Mouse (Mus musculus): ENCODE measurements around the gene Mmrn2. TPM values are rescaled to one million over a fixed set of nuclear protein-coding genes. Genes with fewer than 3 reads are reported as not detected.

Gene Mmrn2
- not detected for polyA plus RNA-seq (2017; shearing (Covaris generic))

DNA sequence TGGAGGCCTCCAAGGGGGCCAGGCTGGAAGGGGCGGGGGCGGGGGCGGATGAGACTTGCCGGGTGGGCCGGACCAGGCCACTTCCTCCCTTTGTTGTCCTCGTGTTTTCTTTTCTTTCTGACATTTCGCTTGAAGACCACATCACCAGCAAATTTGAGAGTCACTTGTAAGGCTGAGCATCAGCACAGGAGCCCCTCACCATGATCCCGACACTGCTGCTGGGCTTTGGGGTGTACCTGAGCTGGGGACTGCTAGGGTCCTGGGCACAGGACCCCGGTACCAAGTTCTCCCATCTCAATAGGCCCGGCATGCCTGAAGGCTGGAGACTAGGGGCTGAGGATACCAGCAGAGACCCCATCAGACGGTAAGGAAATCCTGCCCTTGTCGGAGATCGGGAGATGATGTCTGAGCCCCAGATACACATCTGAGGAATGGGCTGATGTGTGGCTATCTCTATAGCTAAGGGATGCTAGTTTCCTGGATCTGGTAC, at the start of gene Mmrn2:
TSS of gene Mmrn2 (plus strand) at position 51 of the 490 bp plus-strand sequence.
- ATAC-seq = no peak

DNA sequence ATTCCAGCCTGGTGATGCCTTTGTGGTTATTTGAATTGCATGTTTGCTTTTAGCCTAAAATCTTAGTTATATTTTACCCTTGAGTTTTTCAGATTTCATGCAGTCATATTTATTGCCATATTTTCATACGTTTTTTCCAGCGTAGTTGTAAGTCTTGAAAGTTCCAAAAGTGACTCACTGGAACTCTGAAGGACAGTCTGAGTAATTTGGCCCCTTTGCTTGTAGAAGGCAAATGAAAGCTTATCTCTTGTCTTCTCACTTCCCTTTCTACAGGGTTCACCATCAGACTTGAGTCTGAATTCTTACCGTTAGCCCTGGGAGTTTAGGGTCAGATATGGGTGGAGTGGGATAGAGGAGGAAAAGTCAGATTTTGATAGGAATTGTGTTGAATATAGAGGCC, 48.7 kb upstream of the Mmrn2 start:
- ATAC-seq = no peak

DNA sequence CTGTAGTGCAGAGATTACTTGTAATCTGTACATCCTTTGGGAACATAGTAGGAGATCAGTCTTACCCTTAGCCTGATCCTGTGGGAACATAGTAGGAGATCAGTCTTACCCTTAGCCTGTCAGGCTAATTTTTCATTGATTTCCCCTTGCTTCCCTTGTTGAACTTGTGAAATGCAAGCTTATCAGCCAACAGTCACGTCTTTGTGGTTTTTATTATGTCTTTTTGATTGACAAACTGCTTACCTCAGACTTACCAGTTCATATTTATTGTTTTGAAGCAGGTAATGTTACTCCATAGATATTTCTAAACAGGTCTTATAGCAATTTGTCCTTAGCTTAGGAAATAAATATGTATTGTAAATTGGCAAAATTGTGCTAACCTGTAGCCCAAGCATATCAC, 47.6 kb upstream of the Mmrn2 start:
- no peak for ATAC-seq

DNA sequence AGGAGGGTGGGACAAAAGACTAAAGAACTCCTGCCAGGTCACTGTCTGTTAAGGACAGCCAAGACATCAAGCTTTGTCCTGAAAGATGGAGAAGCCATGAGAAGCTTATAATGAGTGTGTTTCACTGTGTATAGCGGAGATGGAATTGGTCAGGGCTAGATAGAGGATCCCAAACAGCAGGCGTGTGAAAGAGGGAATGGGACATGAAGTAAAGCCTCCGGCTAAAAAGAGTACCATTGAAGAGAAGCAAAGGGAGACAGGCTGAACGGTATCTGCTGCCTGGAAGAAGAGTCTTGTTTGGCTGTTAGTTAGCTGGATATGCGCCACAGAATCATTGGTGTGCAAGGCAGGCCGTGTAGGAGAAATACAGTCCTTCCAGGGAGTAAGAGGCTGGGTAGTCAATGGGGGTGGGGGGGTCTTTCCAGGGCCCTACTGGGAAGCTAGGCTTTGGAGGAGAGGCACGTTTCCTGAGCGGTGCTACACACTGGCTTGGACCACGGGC, 44.6 kb upstream of the Mmrn2 start:
- ATAC-seq = no peak

DNA sequence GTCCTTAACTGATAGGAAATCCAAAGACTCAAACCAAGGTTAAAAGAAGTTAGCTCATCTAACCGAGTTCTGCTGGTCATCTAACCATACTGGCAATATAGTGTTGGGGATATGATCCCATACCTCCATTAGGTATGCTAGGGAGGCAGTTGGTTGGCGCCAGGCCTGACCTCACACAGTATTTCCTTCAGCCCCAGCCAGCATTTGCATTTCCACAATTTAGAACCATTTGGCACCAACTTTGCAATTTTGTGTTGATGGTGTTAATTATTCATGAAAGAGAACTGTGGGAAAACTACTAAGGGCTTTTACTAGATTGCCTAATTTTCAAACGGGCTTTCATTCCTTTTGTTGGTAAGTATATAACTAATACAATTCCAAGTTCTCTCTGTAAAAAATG, 43.4 kb upstream of the Mmrn2 start:
- ATAC-seq = no peak

DNA sequence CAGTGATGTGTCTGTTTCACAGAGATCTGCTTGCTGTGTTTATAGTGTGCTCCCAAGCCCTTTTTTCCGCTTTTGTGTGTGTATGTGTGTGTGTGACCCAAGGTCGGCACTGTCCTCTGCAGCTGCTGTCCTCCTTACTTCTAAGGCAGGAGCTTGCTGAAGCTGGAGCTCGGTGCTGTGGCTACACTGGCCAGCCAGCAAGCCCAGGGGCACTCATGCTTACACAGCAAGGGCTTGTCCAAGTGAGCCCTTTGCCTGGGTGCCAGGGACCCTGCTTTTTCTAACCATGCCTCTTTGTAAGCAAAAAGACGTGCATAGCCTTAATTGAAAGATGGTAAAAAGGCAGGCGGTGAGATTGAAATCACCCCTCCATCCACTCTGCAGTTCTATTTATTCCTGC, 42.8 kb upstream of the Mmrn2 start:
- ATAC-seq = no peak

DNA sequence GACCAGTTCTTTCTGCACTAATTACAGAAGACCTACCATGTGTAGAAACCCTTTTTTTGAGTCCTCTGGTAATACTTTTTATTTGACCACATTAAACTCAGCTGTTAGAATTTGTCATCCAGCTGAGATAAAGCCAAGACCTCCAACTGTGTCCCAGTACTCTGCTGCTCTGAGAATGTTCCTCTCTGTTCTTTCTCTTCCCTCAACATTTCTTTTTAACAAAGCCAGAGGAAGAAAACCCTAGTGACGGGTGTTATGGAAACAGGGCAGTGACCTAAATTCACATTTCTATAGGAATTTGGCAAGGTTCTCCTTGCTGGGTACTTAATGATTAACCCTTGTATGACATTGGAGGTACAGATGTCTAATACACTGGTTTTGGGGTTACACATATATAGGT, 35.8 kb upstream of the Mmrn2 start:
- ATAC-seq = no peak

DNA sequence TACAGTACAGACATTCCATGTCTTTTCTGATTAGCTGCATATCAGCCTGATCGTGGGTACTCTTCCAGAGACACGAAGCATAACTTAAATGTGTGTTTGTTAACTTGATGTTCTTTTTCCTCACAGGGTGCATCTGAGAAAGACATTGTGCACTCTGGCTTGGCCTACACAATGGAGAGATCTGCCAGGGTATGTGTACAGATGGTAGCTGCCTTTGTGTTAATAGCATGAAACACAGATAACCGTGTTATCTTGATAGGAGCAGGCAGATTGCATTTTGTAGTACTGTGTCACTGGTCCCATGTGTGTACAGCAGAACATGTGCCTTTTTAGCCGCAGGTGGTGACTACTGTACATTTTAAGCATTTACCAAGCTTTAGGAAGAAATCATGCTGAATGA, 33.3 kb upstream of the Mmrn2 start:
- ATAC-seq = no peak

DNA sequence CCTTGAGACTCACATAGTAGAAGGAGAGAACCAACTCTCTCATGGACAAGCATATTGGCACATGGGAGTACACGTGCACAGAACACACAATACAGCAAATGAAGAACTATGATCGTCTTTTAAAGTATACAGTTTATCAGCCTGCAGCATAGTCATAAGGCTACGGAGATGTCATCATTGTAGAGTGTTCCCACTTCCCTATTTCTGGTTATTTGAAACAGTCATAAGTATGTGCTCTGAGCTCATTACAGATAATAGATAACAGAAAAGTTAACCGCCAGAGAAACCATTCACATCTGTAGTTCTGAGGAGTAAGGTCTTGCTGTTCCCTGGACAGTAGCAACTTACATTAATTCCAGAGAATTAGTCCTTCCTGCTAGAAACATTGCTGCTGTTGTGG, 32.2 kb upstream of the Mmrn2 start:
- ATAC-seq = no peak

DNA sequence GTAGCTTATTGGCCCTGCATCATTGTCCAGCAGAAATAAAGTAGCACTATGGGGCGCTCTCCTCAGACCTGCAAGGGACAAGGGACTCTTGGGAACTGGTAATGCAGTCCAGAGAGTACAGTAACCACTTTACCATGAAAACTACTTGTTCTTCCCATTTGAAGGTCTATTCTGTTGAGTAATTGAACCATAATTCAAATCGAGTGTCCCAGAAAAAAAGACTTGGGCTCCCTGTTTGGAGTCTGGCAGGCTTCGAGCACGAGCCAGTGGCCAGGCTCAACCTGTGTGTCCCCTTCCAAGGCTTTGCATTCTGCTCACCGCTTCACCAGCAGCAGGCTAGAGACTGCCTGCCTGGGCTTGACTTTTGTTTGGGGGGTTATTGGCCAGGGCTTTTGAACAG, 30.9 kb upstream of the Mmrn2 start:
- ATAC-seq = no peak

DNA sequence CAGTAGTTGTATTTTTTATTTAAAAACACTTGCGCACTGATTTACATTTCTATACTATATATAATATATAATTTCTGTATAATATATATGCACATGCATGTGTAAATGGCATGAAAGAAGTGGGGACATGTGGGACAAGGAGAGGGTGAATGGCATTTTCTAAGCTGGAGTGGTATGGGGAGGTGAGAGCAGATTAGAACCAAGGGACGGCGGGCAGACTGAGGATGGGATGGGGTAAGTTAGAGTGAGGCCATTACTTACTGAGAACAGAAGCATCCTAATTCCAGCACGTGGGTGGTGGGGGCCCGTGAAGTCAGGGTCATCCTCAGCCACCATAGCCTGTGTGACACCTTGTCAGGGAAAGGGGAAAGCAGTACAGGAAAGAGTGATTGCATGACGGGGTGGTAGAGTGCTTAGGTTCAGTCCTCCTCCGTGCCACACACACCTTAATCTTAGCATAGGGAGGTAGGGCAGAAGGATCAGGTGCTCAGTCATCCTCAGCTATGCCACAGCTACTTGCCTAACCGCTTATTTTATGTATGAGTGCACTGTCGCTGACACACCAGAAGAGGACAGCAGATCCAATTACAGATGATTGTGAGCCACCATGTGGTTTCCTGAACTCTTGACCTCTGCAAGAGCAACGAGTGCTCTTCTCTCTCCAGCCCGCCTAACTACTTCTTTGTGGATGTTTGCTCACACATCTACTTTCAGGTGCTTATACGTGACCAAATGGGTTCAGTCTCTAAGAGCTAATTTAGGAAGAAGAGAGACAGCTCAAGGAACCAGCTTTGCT, 29.3 kb upstream of the Mmrn2 start:
- no peak for ATAC-seq

DNA sequence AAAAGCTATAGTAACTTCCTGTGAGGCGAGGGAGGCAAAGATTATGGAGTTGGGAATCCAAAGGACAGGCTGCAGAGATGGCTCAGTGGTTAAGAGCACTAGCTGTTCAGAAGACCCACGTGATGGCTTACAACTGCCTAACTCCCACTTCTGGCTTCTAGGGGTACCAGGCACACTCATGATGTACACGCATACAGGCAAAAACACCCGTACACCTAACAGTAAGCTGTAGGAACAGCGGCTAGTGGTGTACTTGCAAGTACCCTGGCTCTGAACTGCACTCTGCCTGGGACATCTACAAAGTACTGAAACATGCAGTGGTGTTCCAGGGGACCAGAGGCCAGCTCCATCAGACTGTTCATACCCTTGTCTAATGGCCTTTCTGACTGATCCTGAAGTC, 28.2 kb upstream of the Mmrn2 start:
- ATAC-seq = no peak

DNA sequence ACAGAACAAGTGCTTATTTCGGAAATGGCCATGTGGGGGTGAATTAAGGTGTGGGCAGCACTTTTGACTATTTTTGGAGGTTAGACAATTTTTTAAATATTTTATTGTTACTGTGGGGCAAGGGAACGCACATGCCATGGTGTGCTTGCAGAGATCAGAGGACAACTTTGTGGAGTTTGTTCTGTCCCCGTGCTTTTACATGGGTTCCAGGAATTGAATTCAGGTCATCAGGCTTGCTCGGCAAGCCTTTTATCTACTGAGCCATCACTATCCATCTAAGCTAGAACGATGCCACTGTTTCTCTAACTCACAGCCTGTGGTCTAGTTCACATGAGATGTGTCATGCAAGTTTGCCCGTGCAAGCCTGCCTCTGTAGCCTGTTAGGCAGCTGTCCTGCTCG, 27.0 kb upstream of the Mmrn2 start:
- ATAC-seq = no peak

DNA sequence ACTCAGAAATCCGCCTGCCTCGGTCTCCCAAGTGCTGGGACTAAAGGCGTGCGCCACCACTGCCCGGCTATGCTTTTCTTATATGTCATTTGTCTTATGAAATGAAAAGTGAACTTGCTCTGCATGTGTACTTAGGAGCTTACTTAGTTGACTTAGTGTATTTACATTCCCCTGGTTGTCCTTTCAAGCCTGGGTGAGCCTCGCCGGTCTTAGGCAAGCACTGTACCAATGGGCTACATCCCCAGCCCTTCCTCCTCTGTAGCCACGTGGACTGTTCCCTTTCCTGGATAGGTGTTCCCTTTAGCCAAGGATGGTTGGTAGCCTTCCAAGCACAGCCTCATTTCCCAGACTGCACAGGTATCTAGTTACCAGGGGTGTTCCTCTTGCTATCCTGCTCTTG, 26.3 kb upstream of the Mmrn2 start:
- no peak for ATAC-seq

DNA sequence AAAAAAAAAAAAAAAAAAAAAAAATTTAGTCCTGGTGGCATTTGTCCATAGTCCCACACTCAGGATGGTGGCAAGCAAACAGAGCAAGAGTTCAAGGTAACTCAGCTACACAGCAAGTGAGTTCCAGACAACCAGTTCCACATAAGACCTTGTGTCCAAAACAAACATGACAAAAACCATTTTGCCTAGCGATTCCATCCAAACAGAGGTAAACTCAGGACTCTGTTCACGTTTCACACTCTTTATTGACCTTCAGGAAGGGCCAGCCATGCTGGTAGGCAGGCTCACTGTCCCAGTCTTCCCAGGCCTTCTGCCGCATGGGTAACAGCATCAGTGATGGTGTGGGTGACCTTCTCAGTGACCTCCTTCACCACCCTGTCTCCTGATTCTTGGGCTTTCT, 23.6 kb upstream of the Mmrn2 start:
- ATAC-seq = no peak

DNA sequence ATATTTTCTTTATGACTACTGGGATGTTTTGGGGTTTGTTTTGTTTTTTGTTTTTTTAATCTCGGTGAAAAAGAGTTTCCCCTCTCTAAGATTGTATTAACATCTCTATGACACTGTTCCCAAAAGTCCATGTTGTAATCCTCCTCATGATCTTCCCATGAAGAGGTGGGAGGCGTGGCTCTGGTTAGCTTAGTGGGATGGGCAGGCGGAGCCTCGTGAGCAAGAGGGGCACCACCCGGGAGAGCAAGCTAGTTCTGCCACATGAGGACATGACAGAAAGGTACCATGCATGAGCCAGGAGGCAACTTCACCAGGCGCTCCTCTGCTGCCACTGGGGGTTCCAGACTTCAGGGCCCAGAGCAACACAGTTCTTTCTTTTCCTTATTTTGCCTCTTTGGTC, 22.7 kb upstream of the Mmrn2 start:
- no peak for ATAC-seq

DNA sequence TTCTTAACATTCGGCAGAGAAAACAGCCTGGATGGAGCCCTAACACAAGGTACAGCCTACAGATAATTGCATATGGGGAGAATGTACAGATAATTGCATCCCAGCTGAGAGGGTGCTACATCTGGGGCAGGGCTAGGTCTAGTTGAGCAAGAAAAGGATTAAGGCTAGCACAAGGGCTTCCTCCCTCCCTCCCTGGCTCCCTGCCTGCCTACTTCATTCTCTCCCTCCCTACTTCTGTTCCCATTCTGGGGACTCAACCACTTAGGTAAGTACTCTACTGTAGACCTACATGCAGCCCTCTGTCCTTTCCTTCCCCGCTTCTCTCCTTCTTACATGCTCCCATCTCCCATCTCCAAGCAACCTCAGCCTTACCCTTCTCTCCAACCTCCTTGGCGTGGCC, 21.9 kb upstream of the Mmrn2 start:
- ATAC-seq = no peak

DNA sequence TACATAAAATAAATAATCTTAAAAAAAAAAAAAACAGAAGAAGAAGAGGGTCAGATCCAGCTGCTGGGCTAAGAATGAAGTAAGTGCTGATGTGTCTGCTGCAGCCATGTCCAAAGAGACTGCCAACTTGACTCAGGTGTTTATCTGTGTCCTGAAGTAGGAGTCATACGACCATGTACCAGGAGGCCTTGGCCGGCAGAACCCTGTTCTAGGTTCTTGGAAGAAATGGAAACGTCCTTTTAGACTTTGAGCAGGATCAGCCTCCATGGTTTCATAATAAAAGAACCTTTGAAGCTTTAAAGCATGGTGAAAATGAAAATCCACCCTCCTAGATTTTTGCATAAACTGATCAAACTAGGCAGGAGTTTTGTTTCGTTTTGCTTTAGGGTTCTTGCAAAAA, 20.8 kb upstream of the Mmrn2 start:
- no peak for ATAC-seq

DNA sequence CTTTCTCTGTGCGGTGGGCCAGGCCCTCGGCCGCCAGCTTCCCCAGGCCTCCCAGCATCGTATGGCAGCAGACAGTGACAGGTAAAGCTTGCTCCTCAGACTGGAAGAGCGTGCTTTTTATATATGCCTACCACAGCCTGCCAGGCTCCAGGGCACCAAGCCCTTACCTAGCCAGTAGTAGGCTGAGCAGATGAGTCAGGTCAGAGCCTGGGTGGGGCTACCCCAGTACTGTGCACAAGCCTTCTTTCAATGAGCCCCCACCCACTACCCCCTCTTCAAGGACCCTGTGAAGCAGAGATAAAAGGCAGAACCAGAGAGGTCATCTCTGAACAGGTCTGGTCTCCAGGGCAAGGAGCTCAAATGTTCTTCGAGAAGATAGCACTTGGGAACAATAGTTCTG, 20.0 kb upstream of the Mmrn2 start, which contains the start of gene Fam25c:
TSS of gene Fam25c (minus strand) at position 133 of the 400 bp plus-strand sequence.
- no peak for ATAC-seq

DNA sequence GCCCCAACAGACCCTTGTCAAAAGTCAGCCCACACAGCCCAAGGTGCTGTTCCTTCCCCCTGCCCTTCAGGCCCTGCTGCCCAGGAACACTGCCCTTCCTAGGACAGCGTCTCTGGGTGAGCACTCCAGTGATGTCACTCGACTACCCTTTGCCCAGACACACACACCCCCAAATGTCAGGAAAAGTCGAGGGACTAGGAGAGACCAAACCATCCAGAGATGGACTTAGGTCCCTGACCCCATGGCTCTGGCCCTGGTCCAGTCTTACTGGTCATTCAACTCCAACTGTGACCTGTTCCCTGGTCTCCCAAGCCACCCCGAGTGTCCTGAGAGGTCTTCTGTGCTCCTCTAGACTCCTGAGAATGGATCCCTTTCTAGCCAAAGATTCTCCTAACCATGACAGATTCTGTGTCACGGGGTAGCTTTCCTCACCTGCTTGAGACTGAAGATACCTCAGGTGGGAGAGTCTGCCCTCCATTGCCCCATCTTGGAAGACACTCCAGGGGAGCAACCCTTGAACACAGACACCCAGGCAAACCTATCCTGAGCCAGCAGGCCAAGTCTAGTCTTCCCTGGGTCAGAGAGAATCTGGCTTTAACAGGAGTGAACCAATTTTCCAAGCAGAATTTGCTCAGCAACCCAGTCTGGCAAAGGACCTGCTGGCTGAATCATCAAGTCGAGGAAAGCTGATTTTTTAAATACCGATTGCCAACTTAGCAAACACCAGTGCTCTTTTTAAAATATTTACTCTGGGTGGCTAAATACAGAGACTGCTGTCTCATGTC, 17.4 kb upstream of the Mmrn2 start:
- no peak for ATAC-seq

DNA sequence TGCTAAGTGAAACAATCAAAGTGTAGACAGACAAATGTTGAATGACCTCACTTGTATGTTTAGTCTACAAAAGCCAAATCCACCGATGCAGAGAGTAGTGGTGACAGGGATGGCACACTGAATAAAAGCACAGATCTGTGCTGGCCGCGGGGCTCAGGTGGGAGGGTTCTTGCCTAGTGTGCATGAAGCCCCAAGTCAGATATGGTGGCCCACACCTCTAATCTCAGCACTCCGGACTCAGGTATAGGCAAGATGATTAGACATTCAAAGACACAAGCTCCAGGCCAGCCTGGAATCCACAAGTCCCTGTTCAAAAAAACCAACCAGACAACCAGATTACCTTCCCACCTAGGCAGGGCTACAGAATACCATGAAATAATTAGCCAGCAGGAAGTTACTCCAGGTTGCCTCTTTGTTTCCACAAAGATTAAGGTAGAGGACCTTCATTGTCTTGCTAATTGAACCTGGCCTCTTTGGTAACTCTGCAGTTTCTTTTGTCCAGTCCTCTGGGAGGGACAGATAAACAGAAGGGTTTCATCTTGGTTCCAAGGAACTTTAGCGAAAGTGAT, 15.5 kb upstream of the Mmrn2 start:
- no peak for ATAC-seq

DNA sequence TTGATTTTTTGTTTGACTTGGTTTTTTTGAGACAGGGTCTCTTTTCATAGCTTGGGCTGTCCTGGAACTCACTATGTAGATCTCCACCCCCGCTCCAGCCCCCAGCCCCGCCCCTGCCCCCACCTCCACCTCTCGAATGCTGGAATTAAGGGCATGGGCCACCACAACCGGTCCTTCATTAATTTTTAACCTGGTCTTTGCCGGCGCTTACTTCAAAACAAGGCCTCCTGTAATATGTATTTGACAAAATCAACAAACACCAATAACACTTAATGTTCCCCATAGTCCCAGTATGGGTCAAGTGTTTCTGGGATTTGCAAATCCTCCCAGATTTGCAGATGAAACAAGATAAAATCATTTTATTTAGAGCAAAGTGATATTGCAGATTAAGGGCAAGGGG, 15.0 kb upstream of the Mmrn2 start:
- no peak for ATAC-seq

DNA sequence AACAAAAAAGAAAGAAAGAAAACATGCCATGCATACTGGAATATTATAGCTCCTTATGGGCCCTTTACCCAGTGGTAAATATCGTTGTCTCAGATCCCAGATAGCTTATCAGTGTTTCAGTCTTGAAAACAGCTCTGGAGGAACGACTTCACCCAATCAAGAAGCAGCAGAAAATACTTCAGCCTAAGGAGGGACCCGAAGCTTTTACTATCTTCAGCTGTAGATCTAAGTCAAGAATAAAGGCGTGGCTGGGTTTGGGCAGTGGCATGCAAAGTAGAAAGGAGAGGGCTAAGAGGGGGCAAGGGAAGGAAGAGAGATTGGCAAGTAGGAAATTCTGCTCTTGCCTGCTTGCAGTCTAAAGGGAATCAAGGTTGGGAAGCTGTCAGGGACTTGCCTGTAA, 13.1 kb upstream of the Mmrn2 start:
- no peak for ATAC-seq

All from activated CD4-positive, CD25-positive, alpha-beta regulatory T cell, adult 4 months (primary cell).